Mouse (Mus musculus) lung, embryonic 15.5 days (tissue): ENCODE data around the gene Foxd4. TPM values are rescaled to one million over a fixed set of nuclear protein-coding genes. Genes with fewer than 3 reads are reported as not detected.
"Not testable (repeated sequence)": the region's sequence is repeated elsewhere in the genome, so short reads cannot be mapped to it uniquely, and the experiment has no call there.

Experiments used
- ATAC-seq: fragments of 200-750 bp; cut with Nextera tagmentation; 2 replicates; pipeline ENCODE4 v1.8.0; 2017; ENCODE audit warnings: moderate number of reproducible peaks, borderline replicate concordance; ENCODE audit not compliant: low FRiP score, low TSS enrichment; ENCODE audit errors: extremely low read depth
- H3K27ac ChIP-seq: fragments of 300-500 bp; sonication (generic); 2 replicates; pipeline ENCODE4 v1.5.1; 2015; ENCODE audit warnings: moderate library complexity, mild to moderate bottlenecking, inconsistent platforms
- H3K27me3 ChIP-seq: fragments of 300-500 bp; sonication (generic); 2 replicates; pipeline ENCODE4 v1.6.1; 2015; ENCODE audit warnings: inconsistent platforms
- H3K36me3 ChIP-seq: fragments of 300-500 bp; sonication (generic); 2 replicates; pipeline ENCODE4 v1.6.1; 2015; ENCODE audit warnings: inconsistent platforms
- H3K4me1 ChIP-seq: fragments of 300-500 bp; sonication (generic); 2 replicates; pipeline ENCODE4 v1.6.1; 2015; ENCODE audit warnings: inconsistent platforms
- H3K4me2 ChIP-seq: fragments of 300-500 bp; sonication (generic); 2 replicates; pipeline ENCODE4 v1.6.1; 2015; ENCODE audit warnings: inconsistent platforms, mild to moderate bottlenecking, moderate library complexity
- H3K4me3 ChIP-seq: fragments of 300-500 bp; sonication (generic); 2 replicates; pipeline ENCODE4 v1.5.1; 2015; ENCODE audit warnings: mild to moderate bottlenecking, inconsistent platforms
- H3K9ac ChIP-seq: fragments of 300-500 bp; sonication (generic); 2 replicates; pipeline ENCODE4 v1.6.1; 2015; ENCODE audit warnings: inconsistent platforms
- H3K9me3 ChIP-seq: fragments of 300-500 bp; sonication (generic); 2 replicates; pipeline ENCODE4 v1.6.1; 2016; ENCODE audit warnings: inconsistent platforms
- WGBS: fragments of 180-500 bp; shearing (Covaris S2); methylation state at CpG from one replicate; pipeline ENCODE4 v1.1.7; 2015; 5-methylcytosine and 5-hydroxymethylcytosine counted together
- polyA plus RNA-seq: library from polyadenylated mRNA; unstranded; fragments of >200 nt; fragmentation: Nextera tagmentation; extraction: Ambion mirVana; gene quantifications from 2 replicates; pipeline ENCODE4 v1.2.1, GENCODE M21; 2015

The Foxd4 gene
- polyA plus RNA-seq, 1 experiment from 2014 or later, result not detected

GRCm38 (mm10) chr19:24898737-24899577 is 2.0 kb downstream of the Foxd4 start:
- no peak for ATAC-seq
- no peaks in the 10 kb centered on the region for H3K9me3 ChIP-seq
- H3K4me1 ChIP-seq, result peaks cover 27% of the 10 kb centered on the region
- H3K4me2 ChIP-seq, result peak overlapping the region; percentile 64
- H3K36me3 ChIP-seq, result no peaks in the 10 kb centered on the region
- 4% methylated on average over 34 of the region's 34 CpGs for WGBS
- peak overlapping the region; percentile 36 for H3K4me3 ChIP-seq
- peaks cover 85% of the 10 kb centered on the region for H3K27me3 ChIP-seq
- no peak overlapping the region for H3K27ac ChIP-seq
- H3K9ac ChIP-seq, result no peak overlapping the region

- H3K4me2 ChIP-seq, result no peak overlapping the region
- peaks cover 27% of the 10 kb centered on the region for H3K4me1 ChIP-seq
- peaks cover 84% of the 10 kb centered on the region for H3K27me3 ChIP-seq
- 4% methylated on average over 20 of the region's 20 CpGs for WGBS
- no peak overlapping the region for H3K4me3 ChIP-seq
- H3K9ac ChIP-seq, result no peak overlapping the region
- H3K9me3 ChIP-seq, result no peaks in the 10 kb centered on the region
- no peak for ATAC-seq
- no peak overlapping the region for H3K27ac ChIP-seq
- H3K36me3 ChIP-seq, result no peaks in the 10 kb centered on the region
Observed at GRCm38 (mm10) chr19:24897896-24898736, 2.9 kb downstream of the Foxd4 start.

GRCm38 (mm10) chr19:24897006-24897895 is 3.7 kb downstream of the Foxd4 start:
- Histone ChIP-seq H3K27me3 (peaks cover 75% of the 10 kb centered on the region), H3K27ac (no peak overlapping the region), H3K4me1 (peaks cover 27% of the 10 kb centered on the region), H3K4me2 (peak overlapping the region; percentile 35; the same call in 1 of the 2 replicates), H3K36me3 (no peaks in the 10 kb centered on the region), H3K4me3 (peak overlapping the region; percentile 22), H3K9me3 (no peaks in the 10 kb centered on the region), H3K9ac (no peak overlapping the region)
- WGBS, result 1% methylated on average over 57 of the region's 57 CpGs
- no peak for ATAC-seq

GRCm38 (mm10) chr19:24896536-24896935 is 4.5 kb downstream of the Foxd4 start:
- Histone ChIP-seq H3K4me3 (no peak overlapping the region), H3K4me1 (peaks cover 27% of the 10 kb centered on the region), H3K36me3 (no peaks in the 10 kb centered on the region), H3K9ac (no peak overlapping the region), H3K27ac (no peak overlapping the region), H3K9me3 (no peaks in the 10 kb centered on the region), H3K4me2 (no peak overlapping the region), H3K27me3 (peaks cover 68% of the 10 kb centered on the region)
- no peak for ATAC-seq
- 13% methylated on average over 4 of the region's 4 CpGs for WGBS

- H3K4me3 ChIP-seq, result no peak overlapping the region
- H3K27ac ChIP-seq, result no peak overlapping the region
- H3K9me3 ChIP-seq, result no peaks in the 10 kb centered on the region
- WGBS, result 51% methylated on average over 3 of the region's 3 CpGs
- no peaks in the 10 kb centered on the region for H3K4me1 ChIP-seq
- no peak overlapping the region for H3K9ac ChIP-seq
- H3K4me2 ChIP-seq, result no peak overlapping the region
- ATAC-seq, result no peak
- no peaks in the 10 kb centered on the region for H3K36me3 ChIP-seq
- H3K27me3 ChIP-seq, result peaks cover 44% of the 10 kb centered on the region
Observed at GRCm38 (mm10) chr19:24886888-24887287, 14.1 kb downstream of the Foxd4 start.

GRCm38 (mm10) chr19:24885504-24885903 is 15.5 kb downstream of the Foxd4 start:
- no peaks in the 10 kb centered on the region for H3K9me3 ChIP-seq
- ATAC-seq, result no peak
- no peaks in the 10 kb centered on the region for H3K4me1 ChIP-seq
- H3K4me3 ChIP-seq, result no peak overlapping the region
- no peaks in the 10 kb centered on the region for H3K36me3 ChIP-seq
- H3K4me2 ChIP-seq, result no peak overlapping the region
- H3K9ac ChIP-seq, result no peak overlapping the region
- H3K27ac ChIP-seq, result no peak overlapping the region
- H3K27me3 ChIP-seq, result peaks cover 44% of the 10 kb centered on the region
- WGBS, result 10% methylated on average over 5 of the region's 5 CpGs

GRCm38 (mm10) chr19:24881237-24881636 is 19.8 kb downstream of the Foxd4 start:
- H3K27me3 ChIP-seq, result peaks cover 28% of the 10 kb centered on the region
- no peaks in the 10 kb centered on the region for H3K9me3 ChIP-seq
- WGBS, result 33% methylated on average over 4 of the region's 4 CpGs
- ATAC-seq, result peak; percentile 74
- H3K27ac ChIP-seq, result no peak overlapping the region
- H3K4me2 ChIP-seq, result no peak overlapping the region
- H3K4me1 ChIP-seq, result no peaks in the 10 kb centered on the region
- no peak overlapping the region for H3K4me3 ChIP-seq
- no peaks in the 10 kb centered on the region for H3K36me3 ChIP-seq
- H3K9ac ChIP-seq, result no peak overlapping the region

- 61% methylated on average over 23 of the region's 26 CpGs for WGBS
- not testable (repeated sequence) for ATAC-seq
Observed at GRCm38 (mm10) chr19:24875129-24875870, 25.7 kb downstream of the Foxd4 start, which contains the start of gene Gm10053. TSS of gene Gm10053 (plus strand) at chr19:24875686.

GRCm38 (mm10) chr19:24873873-24874272 is 27.1 kb downstream of the Foxd4 start:
- H3K9ac ChIP-seq, result no peak overlapping the region
- no peak overlapping the region for H3K27ac ChIP-seq

More at GRCm38 (mm10) chr19:24875129-24875870, 25.7 kb downstream of the Foxd4 start, which contains the start of gene Gm10053:
- not testable (repeated sequence) for H3K4me3 ChIP-seq, H3K9ac ChIP-seq, H3K36me3 ChIP-seq, H3K4me2 ChIP-seq, H3K27me3 ChIP-seq, H3K9me3 ChIP-seq, H3K4me1 ChIP-seq, H3K27ac ChIP-seq

GRCm38 (mm10) chr19:24871037-24871635 is 29.9 kb downstream of the Foxd4 start:
- Histone ChIP-seq H3K4me2 (peak overlapping the region; percentile 58), H3K4me3 (peak overlapping the region; percentile 33), H3K9me3 (no peaks in the 10 kb centered on the region), H3K9ac (no peak overlapping the region), H3K4me1 (peaks cover 2% of the 10 kb centered on the region; the same call in 1 of the 2 replicates), H3K27ac (no peak overlapping the region), H3K27me3 (0 out of 2 replicates have a peak, but pooled peaks cover 8% of the 10 kb centered on the region), H3K36me3 (no peaks in the 10 kb centered on the region)
- ATAC-seq, result 0 out of 2 replicates have a peak, but pooled peaks have one; percentile 52
- WGBS, result 10% methylated on average over 18 of the region's 18 CpGs

More at GRCm38 (mm10) chr19:24873873-24874272, 27.1 kb downstream of the Foxd4 start:
- 19% methylated on average over 2 of the region's 2 CpGs for WGBS
- no peak overlapping the region for H3K4me2 ChIP-seq
- H3K9me3 ChIP-seq, result no peaks in the 10 kb centered on the region
- 0 out of 2 replicates have a peak, but pooled peaks have one; percentile 35 for ATAC-seq
- peaks cover 2% of the 10 kb centered on the region; the same call in 1 of the 2 replicates for H3K4me1 ChIP-seq
- 0 out of 2 replicates have a peak, but pooled peaks cover 8% of the 10 kb centered on the region for H3K27me3 ChIP-seq
- H3K4me3 ChIP-seq, result no peak overlapping the region
- no peaks in the 10 kb centered on the region for H3K36me3 ChIP-seq
